Mouse (Mus musculus): ENCODE results near the gene Cdk19. TPM values are rescaled to one million over a fixed set of nuclear protein-coding genes. Genes with fewer than 3 reads are reported as not detected.
"Not testable (repeated sequence)": the region's sequence is repeated elsewhere in the genome, so short reads cannot be mapped to it uniquely, and the experiment has no call there.

The Cdk19 gene
- polyA plus RNA-seq, 1 experiment from 2014 or later: 2.6 TPM

DNA sequence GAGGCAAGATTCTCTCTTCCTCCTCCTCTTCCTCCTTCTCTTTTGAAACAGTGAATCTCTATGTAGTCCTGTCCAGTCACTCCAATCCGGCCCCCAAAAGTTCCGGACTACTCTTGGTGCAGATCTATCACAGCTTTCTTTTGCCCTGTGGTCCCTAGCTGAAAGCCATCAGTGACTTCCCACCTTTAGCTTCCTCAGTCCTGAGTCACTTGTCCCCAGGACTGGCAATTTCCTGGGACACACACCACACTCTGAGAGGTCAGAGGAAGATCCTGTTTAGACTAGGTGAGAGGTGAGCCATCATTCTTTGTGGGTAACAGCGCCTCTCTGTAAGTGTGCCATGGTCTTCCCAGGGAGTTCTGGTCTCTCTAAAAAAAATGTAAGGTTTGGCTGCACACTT is 187.6 kb downstream of the Cdk19 start:
- Histone ChIP-seq H3K4me3 (replicated peaks) (no peak overlapping the region), H3K36me3 (no peaks in the 10 kb centered on the region), H3K4me1 (replicated peaks) (peaks cover 52% of the 10 kb centered on the region), H3K27me3 (no peaks in the 10 kb centered on the region; the same call in 1 of the 2 replicates), H3K9ac (no peak overlapping the region), H3K9me3 (replicated peaks) (no peaks in the 10 kb centered on the region), H3K4me2 (no peak overlapping the region), H3K27ac (no peak overlapping the region)
- WGBS (ENCODE audit: insufficient replicate concordance): 55% methylated on average over 3 of the region's 3 CpGs
- DNase-seq (no peak), ATAC-seq (ENCODE audit: low read depth) (no peak)

GRCm38 (mm10) chr10:40527573-40527972 is 188.2 kb downstream of the Cdk19 start:
- no peaks in the 10 kb centered on the region; the same call in 1 of the 2 replicates for H3K27me3 ChIP-seq
- H3K9ac ChIP-seq: no peak overlapping the region
- H3K4me2 ChIP-seq: peak overlapping the region; percentile 13; the same call in 1 of the 2 replicates
- H3K4me3 ChIP-seq (replicated peaks): no peak overlapping the region
- DNase-seq (no peak), ATAC-seq (ENCODE audit: low read depth) (no peak)
- H3K9me3 ChIP-seq (replicated peaks): 0 out of 2 replicates have a peak, but pooled peaks cover 2% of the 10 kb centered on the region
- H3K27ac ChIP-seq: no peak overlapping the region
- H3K4me1 ChIP-seq (replicated peaks): peaks cover 52% of the 10 kb centered on the region
- H3K36me3 ChIP-seq: no peaks in the 10 kb centered on the region
- 13% methylated on average over 8 of the region's 8 CpGs for WGBS (ENCODE audit: insufficient replicate concordance)

GRCm38 (mm10) chr10:40528668-40529067 is 189.3 kb downstream of the Cdk19 start:
- peaks cover 44% of the 10 kb centered on the region for H3K4me1 ChIP-seq (replicated peaks)
- H3K9me3 ChIP-seq (replicated peaks): 0 out of 2 replicates have a peak, but pooled peaks cover 2% of the 10 kb centered on the region
- H3K36me3 ChIP-seq: no peaks in the 10 kb centered on the region
- no peak overlapping the region for H3K4me2 ChIP-seq
- no peak overlapping the region for H3K27ac ChIP-seq
- no peak overlapping the region for H3K4me3 ChIP-seq (replicated peaks)
- H3K27me3 ChIP-seq: no peaks in the 10 kb centered on the region; the same call in 1 of the 2 replicates
- no peak overlapping the region for H3K9ac ChIP-seq
- 67% methylated on average over 8 of the region's 10 CpGs for WGBS (ENCODE audit: insufficient replicate concordance)
- DNase-seq: no peak
- ATAC-seq (ENCODE audit: low read depth): no peak

DNA sequence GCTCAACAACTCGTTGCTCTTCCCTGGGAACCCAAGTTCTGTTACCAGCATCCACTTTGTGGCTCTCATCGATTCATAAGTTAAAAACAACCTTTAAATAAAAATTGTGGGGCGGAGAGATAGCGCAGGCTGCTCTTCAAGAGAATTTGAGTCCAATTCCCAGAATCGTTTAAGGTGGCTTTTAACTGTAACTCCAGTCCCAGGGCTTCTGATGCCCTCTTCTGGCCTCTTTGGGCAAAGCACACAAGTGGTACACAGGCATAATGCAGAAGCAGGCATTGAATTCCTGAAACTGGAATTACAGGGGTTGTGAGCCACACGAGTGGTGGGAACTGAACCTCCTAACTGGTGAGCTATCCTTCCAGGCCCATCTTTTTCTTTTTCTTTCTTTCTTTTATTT is 190.3 kb downstream of the Cdk19 start:
- WGBS (ENCODE audit: insufficient replicate concordance): 19% methylated on average over 6 of the region's 6 CpGs
- Histone ChIP-seq H3K27ac (no peak overlapping the region), H3K36me3 (no peaks in the 10 kb centered on the region), H3K27me3 (no peaks in the 10 kb centered on the region; the same call in 1 of the 2 replicates), H3K4me1 (replicated peaks) (peaks cover 41% of the 10 kb centered on the region), H3K9me3 (replicated peaks) (0 out of 2 replicates have a peak, but pooled peaks cover 2% of the 10 kb centered on the region), H3K9ac (no peak overlapping the region), H3K4me2 (no peak overlapping the region), H3K4me3 (replicated peaks) (no peak overlapping the region)
- ATAC-seq (ENCODE audit: low read depth) (no peak), DNase-seq (peak; percentile 47)

DNA sequence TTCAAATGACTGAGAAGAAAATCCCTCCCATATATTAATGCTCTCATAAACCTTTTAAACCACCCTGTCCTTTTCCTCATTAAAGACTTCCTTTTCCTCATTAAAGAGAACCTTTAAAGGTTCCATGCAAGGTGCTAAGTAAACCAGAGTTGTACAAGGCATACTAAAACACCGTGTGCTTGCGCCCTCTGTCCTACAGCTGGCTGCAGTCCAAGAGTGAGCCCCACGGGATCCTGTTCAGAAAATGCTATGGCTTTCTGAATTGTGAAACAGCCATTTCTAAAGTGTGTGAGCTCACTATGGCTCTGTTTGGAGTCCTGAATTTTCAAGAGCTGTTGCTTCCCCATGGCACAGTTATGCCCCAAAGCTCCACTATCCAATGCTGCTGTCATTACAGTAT is 191.3 kb downstream of the Cdk19 start:
- DNase-seq (no peak), ATAC-seq (ENCODE audit: low read depth) (no peak)
- peaks cover 36% of the 10 kb centered on the region for H3K4me1 ChIP-seq (replicated peaks)
- no peak overlapping the region for H3K4me2 ChIP-seq
- H3K4me3 ChIP-seq (replicated peaks): no peak overlapping the region
- WGBS (ENCODE audit: insufficient replicate concordance): 73% methylated on average over 3 of the region's 3 CpGs
- H3K27ac ChIP-seq: no peak overlapping the region
- no peaks in the 10 kb centered on the region for H3K36me3 ChIP-seq
- no peak overlapping the region for H3K9ac ChIP-seq
- H3K9me3 ChIP-seq (replicated peaks): 0 out of 2 replicates have a peak, but pooled peaks cover 2% of the 10 kb centered on the region
- H3K27me3 ChIP-seq: no peaks in the 10 kb centered on the region; the same call in 1 of the 2 replicates

- H3K4me1 ChIP-seq (replicated peaks): peaks cover 17% of the 10 kb centered on the region
- H3K4me3 ChIP-seq (replicated peaks); H3K4me2 ChIP-seq; H3K9ac ChIP-seq; H3K27me3 ChIP-seq; H3K27ac ChIP-seq; ATAC-seq (ENCODE audit: low read depth); H3K36me3 ChIP-seq; H3K9me3 ChIP-seq (replicated peaks); DNase-seq: not testable (repeated sequence)
- WGBS (ENCODE audit: insufficient replicate concordance): 85% methylated on average over 4 of the region's 4 CpGs
Measured at GRCm38 (mm10) chr10:40532586-40532985, 193.2 kb downstream of the Cdk19 start.

Other genes starting within 250 kb of the Cdk19 start
- 75.1 and 80.8 TPM in 2 replicates for gene Slc16a10, start 197.3 kb upstream of the Cdk19 start, polyA plus RNA-seq (2015; fragmentation: Nextera tagmentation; extraction: Ambion mirVana)
- gene Rpf2, start 92.5 kb upstream of the Cdk19 start, polyA plus RNA-seq (2015; fragmentation: Nextera tagmentation; extraction: Ambion mirVana): 61.4 and 74.1 TPM in 2 replicates
- gene Gtf3c6, start 81.5 kb upstream of the Cdk19 start, polyA plus RNA-seq (2015; fragmentation: Nextera tagmentation; extraction: Ambion mirVana): 48.5 and 53.9 TPM in 2 replicates
- gene Amd1, start 37.4 kb upstream of the Cdk19 start, polyA plus RNA-seq (2015; fragmentation: Nextera tagmentation; extraction: Ambion mirVana): 58.0 and 79.3 TPM in 2 replicates
- not detected in 2 replicates for gene Slc22a16, start 230.8 kb downstream of the Cdk19 start, polyA plus RNA-seq (2015; fragmentation: Nextera tagmentation; extraction: Ambion mirVana)

All from liver, embryonic 13.5 days (tissue).